Mouse (Mus musculus): ENCODE measurements at regions not wholly inside any gene's neighbourhood (a gene's known extent, or its start where the extent isn't known, plus 50 kb on each side); places are given as distances from the start of the nearest gene placed in this dataset.

- no peaks in the 10 kb centered on the region for H3K27me3 ChIP-seq (replicated peaks; ENCODE audit: control insufficient read depth, insufficient read depth, low read length)
- H3K4me3 ChIP-seq (ENCODE audit: low read depth, low read length) = no peak overlapping the region
- H3K4me1 ChIP-seq (replicated peaks; ENCODE audit: control insufficient read depth, insufficient read depth, low read length) = no peaks in the 10 kb centered on the region
- no peak for ATAC-seq (replicated peaks; ENCODE audit: low FRiP score, low TSS enrichment, low read depth)
- no peak overlapping the region for H3K9ac ChIP-seq (ENCODE audit: low read length)
- no peaks in the 10 kb centered on the region for H3K9me3 ChIP-seq (ENCODE audit: control insufficient read depth, low read length)
- DNase-seq (ENCODE audit: low spot score) = no peak
- no peaks in the 10 kb centered on the region for H3K36me3 ChIP-seq (ENCODE audit: control insufficient read depth, insufficient read depth, low read length)
- no peak overlapping the region for H3K27ac ChIP-seq (ENCODE audit: low read depth)
- H3K4me2 ChIP-seq (ENCODE audit: low read length) = no peak overlapping the region
Measured at GRCm38 (mm10) chr16:77313195-77313594, 288.7 kb downstream of the Gm11146 start.

DNA sequence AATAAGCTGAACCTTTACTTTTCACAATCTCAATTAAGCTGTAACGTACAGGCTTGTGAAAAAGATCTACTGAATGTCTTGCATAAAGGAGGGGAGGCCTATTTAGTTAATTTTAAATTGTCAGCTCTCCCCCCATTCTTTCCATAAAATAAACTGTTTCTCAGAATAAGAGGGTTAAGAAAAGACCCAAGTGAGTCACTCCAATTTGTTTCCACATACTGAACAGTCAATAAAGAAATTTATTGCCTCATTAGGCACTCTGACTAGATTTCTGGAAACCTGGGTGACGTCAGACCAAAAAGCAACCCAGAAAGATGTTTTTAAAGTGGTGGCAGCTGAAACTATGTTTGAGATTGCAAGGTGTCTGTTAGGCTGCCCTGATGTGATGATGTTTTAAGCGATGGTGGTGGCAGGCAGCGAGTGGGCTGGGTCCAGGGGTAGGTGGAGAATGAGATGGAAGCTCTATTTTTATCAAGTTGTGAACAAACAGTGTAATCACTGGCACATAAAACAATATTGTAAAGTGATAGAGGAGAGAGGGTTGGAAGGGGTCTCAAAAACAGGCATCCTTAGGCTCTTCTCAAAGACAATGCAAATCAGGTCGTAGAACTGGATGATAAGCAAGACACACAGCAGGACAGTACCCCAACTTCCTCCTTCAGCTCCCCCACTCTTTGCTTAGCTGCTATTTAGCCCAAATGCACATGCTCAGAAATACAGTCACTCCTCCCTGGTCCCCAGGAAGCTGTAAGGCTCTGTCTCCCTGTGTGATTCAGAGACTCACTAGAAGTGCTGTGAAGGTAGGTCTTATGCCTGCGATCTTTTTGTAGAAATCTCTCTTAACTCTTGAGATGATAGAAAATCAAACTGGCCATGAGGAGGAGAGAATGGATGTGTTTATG is 288.0 kb downstream of the Usp25 start:
- DNase-seq (ENCODE audit: low spot score) (no peak), ATAC-seq (replicated peaks; ENCODE audit: low FRiP score, low TSS enrichment, low read depth) (no peak)
- Histone ChIP-seq H3K4me3 (ENCODE audit: low read depth, low read length) (no peak overlapping the region), H3K27me3 (replicated peaks; ENCODE audit: control insufficient read depth, insufficient read depth, low read length) (no peaks in the 10 kb centered on the region), H3K36me3 (ENCODE audit: control insufficient read depth, insufficient read depth, low read length) (no peaks in the 10 kb centered on the region), H3K4me1 (replicated peaks; ENCODE audit: control insufficient read depth, insufficient read depth, low read length) (no peaks in the 10 kb centered on the region), H3K9me3 (ENCODE audit: control insufficient read depth, low read length) (no peaks in the 10 kb centered on the region), H3K4me2 (ENCODE audit: low read length) (no peak overlapping the region), H3K27ac (ENCODE audit: low read depth) (no peak overlapping the region), H3K9ac (ENCODE audit: low read length) (no peak overlapping the region)
- 73% methylated on average over 6 of the region's 6 CpGs for WGBS

DNA sequence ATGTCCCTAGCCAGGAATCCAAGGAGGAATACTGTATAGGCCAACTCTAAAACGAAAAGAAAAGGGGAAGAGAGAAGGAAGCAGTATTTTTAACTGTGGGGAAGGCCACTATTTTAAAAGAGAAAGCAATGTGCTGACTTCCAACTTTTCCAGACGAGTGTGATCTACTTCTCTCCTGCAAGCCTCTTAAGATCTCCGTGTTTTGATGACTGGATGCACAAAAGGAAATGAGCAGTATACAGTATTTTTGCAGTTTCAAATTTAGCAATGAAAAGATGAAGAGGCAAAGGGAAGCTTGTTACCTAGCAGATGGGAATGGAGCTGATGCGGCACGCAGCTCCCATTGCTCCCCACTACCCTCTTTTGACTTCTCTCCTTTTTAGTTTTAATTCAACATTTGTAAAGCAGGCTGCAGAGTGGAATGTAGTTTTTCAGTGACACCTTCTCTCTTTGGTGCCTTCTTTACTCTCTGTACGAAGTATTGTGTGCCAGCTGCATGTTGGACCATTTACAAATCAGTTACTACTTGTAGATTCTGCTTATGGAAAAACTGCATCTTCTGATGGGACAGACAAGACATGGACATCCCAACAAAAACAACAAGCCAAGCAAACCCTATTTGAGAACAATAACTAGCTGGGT is 287.2 kb downstream of the Usp25 start:
- 70% methylated on average over 6 of the region's 6 CpGs for WGBS
- ATAC-seq (replicated peaks; ENCODE audit: low FRiP score, low TSS enrichment, low read depth) (no peak), DNase-seq (ENCODE audit: low spot score) (no peak)
- Histone ChIP-seq H3K4me2 (ENCODE audit: low read length) (no peak overlapping the region), H3K27me3 (replicated peaks; ENCODE audit: control insufficient read depth, insufficient read depth, low read length) (no peaks in the 10 kb centered on the region), H3K36me3 (ENCODE audit: control insufficient read depth, insufficient read depth, low read length) (no peaks in the 10 kb centered on the region), H3K9me3 (ENCODE audit: control insufficient read depth, low read length) (no peaks in the 10 kb centered on the region), H3K4me3 (ENCODE audit: low read depth, low read length) (no peak overlapping the region), H3K9ac (ENCODE audit: low read length) (no peak overlapping the region), H3K27ac (ENCODE audit: low read depth) (no peak overlapping the region), H3K4me1 (replicated peaks; ENCODE audit: control insufficient read depth, insufficient read depth, low read length) (no peaks in the 10 kb centered on the region)

GRCm38 (mm10) chr16:77295574-77296355 is 282.3 kb downstream of the Usp25 start:
- H3K4me3 ChIP-seq (ENCODE audit: low read depth, low read length) = no peak overlapping the region
- no peaks in the 10 kb centered on the region for H3K36me3 ChIP-seq (ENCODE audit: control insufficient read depth, insufficient read depth, low read length)
- ATAC-seq (replicated peaks; ENCODE audit: low FRiP score, low TSS enrichment, low read depth) = no peak
- H3K4me2 ChIP-seq (ENCODE audit: low read length) = no peak overlapping the region
- no peak overlapping the region for H3K27ac ChIP-seq (ENCODE audit: low read depth)
- WGBS = 80% methylated on average over 4 of the region's 4 CpGs
- no peaks in the 10 kb centered on the region for H3K4me1 ChIP-seq (replicated peaks; ENCODE audit: control insufficient read depth, insufficient read depth, low read length)
- no peaks in the 10 kb centered on the region for H3K9me3 ChIP-seq (ENCODE audit: control insufficient read depth, low read length)
- no peak overlapping the region for H3K9ac ChIP-seq (ENCODE audit: low read length)
- no peaks in the 10 kb centered on the region for H3K27me3 ChIP-seq (replicated peaks; ENCODE audit: control insufficient read depth, insufficient read depth, low read length)
- DNase-seq (ENCODE audit: low spot score) = no peak

DNA sequence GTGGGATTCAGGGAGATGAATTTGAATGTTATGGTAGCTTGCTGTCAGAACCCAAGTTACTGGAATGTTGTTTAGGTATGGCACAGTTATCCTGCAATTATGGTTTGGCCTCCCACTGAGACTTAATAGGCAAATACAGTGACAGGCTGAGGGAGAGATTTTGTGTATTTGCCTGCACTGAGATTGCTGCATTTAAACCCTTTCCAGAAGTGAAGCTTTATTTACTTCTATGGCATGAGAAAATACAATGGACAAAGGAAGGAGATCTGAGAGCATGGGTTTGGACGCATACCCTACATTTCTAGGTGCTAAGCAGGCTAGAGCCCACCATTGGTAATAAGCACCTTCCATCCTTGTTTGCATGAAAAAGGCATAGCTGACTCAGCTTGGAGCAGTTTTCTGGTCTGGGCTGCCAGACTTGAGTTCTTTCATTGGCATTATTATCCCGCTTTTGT is 278.8 kb downstream of the Usp25 start:
- no peak for ATAC-seq (replicated peaks; ENCODE audit: low FRiP score, low TSS enrichment, low read depth)
- DNase-seq (ENCODE audit: low spot score) = no peak
- H3K9ac ChIP-seq (ENCODE audit: low read length) = no peak overlapping the region
- H3K4me2 ChIP-seq (ENCODE audit: low read length) = no peak overlapping the region
- no peak overlapping the region for H3K27ac ChIP-seq (ENCODE audit: low read depth)
- WGBS = 92% methylated on average over 2 of the region's 2 CpGs
- H3K36me3 ChIP-seq (ENCODE audit: control insufficient read depth, insufficient read depth, low read length) = no peaks in the 10 kb centered on the region
- H3K4me3 ChIP-seq (ENCODE audit: low read depth, low read length) = no peak overlapping the region
- H3K9me3 ChIP-seq (ENCODE audit: control insufficient read depth, low read length) = no peaks in the 10 kb centered on the region
- H3K4me1 ChIP-seq (replicated peaks; ENCODE audit: control insufficient read depth, insufficient read depth, low read length) = no peaks in the 10 kb centered on the region
- no peaks in the 10 kb centered on the region for H3K27me3 ChIP-seq (replicated peaks; ENCODE audit: control insufficient read depth, insufficient read depth, low read length)

- H3K9me3 ChIP-seq (ENCODE audit: control insufficient read depth, low read length) = no peaks in the 10 kb centered on the region
- 82% methylated on average over 8 of the region's 8 CpGs for WGBS
- H3K27ac ChIP-seq (ENCODE audit: low read depth) = no peak overlapping the region
- DNase-seq (ENCODE audit: low spot score) (no peak), ATAC-seq (replicated peaks; ENCODE audit: low FRiP score, low TSS enrichment, low read depth) (no peak)
- no peaks in the 10 kb centered on the region for H3K27me3 ChIP-seq (replicated peaks; ENCODE audit: control insufficient read depth, insufficient read depth, low read length)
- H3K36me3 ChIP-seq (ENCODE audit: control insufficient read depth, insufficient read depth, low read length) = no peaks in the 10 kb centered on the region
- no peak overlapping the region for H3K4me2 ChIP-seq (ENCODE audit: low read length)
- no peak overlapping the region for H3K4me3 ChIP-seq (ENCODE audit: low read depth, low read length)
- no peaks in the 10 kb centered on the region for H3K4me1 ChIP-seq (replicated peaks; ENCODE audit: control insufficient read depth, insufficient read depth, low read length)
- H3K9ac ChIP-seq (ENCODE audit: low read length) = no peak overlapping the region
Measured at GRCm38 (mm10) chr16:77291723-77292316, 278.3 kb downstream of the Usp25 start.

DNA sequence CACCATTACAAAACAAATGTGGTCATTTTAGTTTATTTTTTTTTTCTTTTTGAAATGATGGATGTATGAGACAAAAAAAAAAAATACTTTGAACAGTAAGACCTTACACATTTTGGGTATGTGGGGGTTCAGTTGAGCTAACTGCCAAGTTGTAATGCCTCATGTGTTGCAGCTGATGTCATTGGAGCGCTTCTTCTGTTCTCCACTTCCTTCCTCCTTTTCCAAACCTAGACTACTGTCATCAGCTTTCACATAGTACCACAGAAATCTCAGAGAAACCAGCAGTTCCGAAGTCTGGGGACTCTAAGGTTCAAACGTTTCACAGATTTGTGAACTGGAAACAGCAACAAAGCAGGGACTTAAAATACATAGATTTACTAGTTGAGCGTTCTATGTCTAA is 270.7 kb downstream of the Usp25 start:
- Histone ChIP-seq H3K27ac (ENCODE audit: low read depth) (no peak overlapping the region), H3K9me3 (ENCODE audit: control insufficient read depth, low read length) (no peaks in the 10 kb centered on the region), H3K4me1 (replicated peaks; ENCODE audit: control insufficient read depth, insufficient read depth, low read length) (no peaks in the 10 kb centered on the region), H3K27me3 (replicated peaks; ENCODE audit: control insufficient read depth, insufficient read depth, low read length) (no peaks in the 10 kb centered on the region), H3K9ac (ENCODE audit: low read length) (no peak overlapping the region), H3K4me2 (ENCODE audit: low read length) (no peak overlapping the region), H3K4me3 (ENCODE audit: low read depth, low read length) (no peak overlapping the region), H3K36me3 (ENCODE audit: control insufficient read depth, insufficient read depth, low read length) (no peaks in the 10 kb centered on the region)
- DNase-seq (ENCODE audit: low spot score) (no peak), ATAC-seq (replicated peaks; ENCODE audit: low FRiP score, low TSS enrichment, low read depth) (no peak)
- WGBS = 85% methylated on average over 4 of the region's 4 CpGs

DNA sequence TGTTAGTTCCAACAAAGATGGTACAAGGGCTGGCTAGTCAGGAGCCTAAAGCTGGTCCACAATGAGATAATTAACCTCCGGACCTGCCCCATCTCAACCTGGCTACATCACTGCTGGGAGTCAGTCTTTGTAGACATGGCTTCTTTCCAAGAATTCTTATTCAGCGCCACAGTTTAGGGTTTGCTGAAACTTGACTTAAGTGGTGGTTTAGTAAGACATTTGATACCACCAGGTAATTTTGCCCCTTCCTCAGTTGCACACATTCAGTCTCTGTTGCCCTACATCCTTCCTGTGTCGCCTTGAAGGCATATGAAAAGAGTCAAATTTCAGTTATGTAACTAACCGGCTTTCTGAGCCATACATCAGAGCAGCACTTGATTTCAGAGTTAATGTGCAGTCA is 266.4 kb downstream of the Usp25 start:
- Histone ChIP-seq H3K27me3 (replicated peaks; ENCODE audit: control insufficient read depth, insufficient read depth, low read length) (no peaks in the 10 kb centered on the region), H3K4me1 (replicated peaks; ENCODE audit: control insufficient read depth, insufficient read depth, low read length) (no peaks in the 10 kb centered on the region), H3K4me3 (ENCODE audit: low read depth, low read length) (no peak overlapping the region), H3K36me3 (ENCODE audit: control insufficient read depth, insufficient read depth, low read length) (no peaks in the 10 kb centered on the region), H3K4me2 (ENCODE audit: low read length) (no peak overlapping the region), H3K27ac (ENCODE audit: low read depth) (no peak overlapping the region), H3K9me3 (ENCODE audit: control insufficient read depth, low read length) (no peaks in the 10 kb centered on the region), H3K9ac (ENCODE audit: low read length) (no peak overlapping the region)
- WGBS = 83% methylated on average over 4 of the region's 4 CpGs
- DNase-seq (ENCODE audit: low spot score) (no peak), ATAC-seq (replicated peaks; ENCODE audit: low FRiP score, low TSS enrichment, low read depth) (no peak)

Measured in intestine, embryonic 14.5 days (tissue).